Mouse (Mus musculus): ENCODE measurements at regions not wholly inside any gene's neighbourhood (a gene's known extent, or its start where the extent isn't known, plus 50 kb on each side); places are given as distances from the start of the nearest gene placed in this dataset.

DNA sequence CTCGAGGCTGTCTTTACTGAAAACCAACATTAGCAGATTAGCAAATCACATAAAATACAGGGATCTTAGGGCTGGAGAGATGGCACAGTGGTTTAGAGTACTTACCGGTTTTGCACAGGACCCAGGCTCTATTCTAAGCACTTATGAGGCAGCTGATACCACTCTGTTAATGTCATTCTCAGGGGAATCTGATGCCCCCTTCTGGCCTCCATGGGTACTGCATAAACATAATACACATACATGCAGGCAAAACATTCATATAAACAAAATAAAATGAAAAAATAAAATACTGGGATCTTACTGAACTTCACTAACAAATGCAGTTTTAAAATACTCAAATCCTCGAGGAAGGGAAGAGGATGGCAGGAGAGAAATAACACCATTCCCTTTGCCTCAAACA lies 164.3 kb upstream of the Supt20 start:
- Histone ChIP-seq H3K27ac (ENCODE audit: insufficient read depth, low read depth, low read length) (no peak overlapping the region), H3K4me1 (ENCODE audit: control insufficient read depth, insufficient read depth, low read length) (no peaks in the 10 kb centered on the region), H3K4me3 (ENCODE audit: insufficient read depth, low read depth, low read length) (no peak overlapping the region)
- 77% methylated on average over 3 of the region's 3 CpGs for WGBS
- TF ChIP-seq CTCF (IDR thresholded peaks at IDR 0.05; ENCODE audit: insufficient read depth, low read depth, low read length) = no peak
- TF ChIP-seq POLR2A (IDR thresholded peaks at IDR 0.05; ENCODE audit: insufficient read depth, low read depth, low read length) = no peak

- WGBS = 65% methylated on average over 6 of the region's 6 CpGs
- H3K4me3 ChIP-seq (ENCODE audit: insufficient read depth, low read depth, low read length) = no peak overlapping the region
- TF ChIP-seq CTCF (IDR thresholded peaks at IDR 0.05; ENCODE audit: insufficient read depth, low read depth, low read length) (no peak), POLR2A (IDR thresholded peaks at IDR 0.05; ENCODE audit: insufficient read depth, low read depth, low read length) (no peak)
- no peaks in the 10 kb centered on the region for H3K4me1 ChIP-seq (ENCODE audit: control insufficient read depth, insufficient read depth, low read length)
- H3K27ac ChIP-seq (ENCODE audit: insufficient read depth, low read depth, low read length) = no peak overlapping the region
Observed at GRCm38 (mm10) chr3:54530251-54530650, 162.4 kb upstream of the Supt20 start.

DNA sequence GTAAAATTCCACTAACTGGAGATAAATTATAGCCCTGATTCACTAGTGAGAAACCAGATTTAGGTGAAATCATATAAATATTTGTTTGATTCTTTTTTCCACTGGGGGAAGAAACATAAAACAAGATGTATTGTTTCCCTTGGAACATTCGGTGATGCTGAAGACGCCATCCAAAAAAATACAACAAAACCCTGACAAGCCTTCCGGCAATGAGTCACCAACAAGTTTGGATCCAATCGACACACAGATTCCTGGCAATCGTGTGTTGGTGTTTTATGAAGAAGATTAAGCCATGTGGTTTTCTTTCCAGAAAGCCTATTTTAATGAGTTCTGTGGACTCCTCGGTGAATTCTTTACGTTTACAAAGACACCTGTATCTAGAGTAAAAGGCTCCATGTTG lies 157.2 kb upstream of the Supt20 start:
- Histone ChIP-seq H3K27ac (ENCODE audit: insufficient read depth, low read depth, low read length) (no peak overlapping the region), H3K4me3 (ENCODE audit: insufficient read depth, low read depth, low read length) (no peak overlapping the region), H3K4me1 (ENCODE audit: control insufficient read depth, insufficient read depth, low read length) (no peaks in the 10 kb centered on the region)
- TF ChIP-seq CTCF (IDR thresholded peaks at IDR 0.05; ENCODE audit: insufficient read depth, low read depth, low read length) (no peak), POLR2A (IDR thresholded peaks at IDR 0.05; ENCODE audit: insufficient read depth, low read depth, low read length) (no peak)
- WGBS = 45% methylated on average over 7 of the region's 7 CpGs

- H3K4me3 ChIP-seq (ENCODE audit: insufficient read depth, low read depth, low read length) = no peak overlapping the region
- 45% methylated on average over 3 of the region's 3 CpGs for WGBS
- H3K4me1 ChIP-seq (ENCODE audit: control insufficient read depth, insufficient read depth, low read length) = no peaks in the 10 kb centered on the region
- TF ChIP-seq CTCF (IDR thresholded peaks at IDR 0.05; ENCODE audit: insufficient read depth, low read depth, low read length) = no peak
- TF ChIP-seq POLR2A (IDR thresholded peaks at IDR 0.05; ENCODE audit: insufficient read depth, low read depth, low read length) = no peak
- H3K27ac ChIP-seq (ENCODE audit: insufficient read depth, low read depth, low read length) = no peak overlapping the region
Observed at GRCm38 (mm10) chr3:54538055-54538454, 154.6 kb upstream of the Supt20 start.

DNA sequence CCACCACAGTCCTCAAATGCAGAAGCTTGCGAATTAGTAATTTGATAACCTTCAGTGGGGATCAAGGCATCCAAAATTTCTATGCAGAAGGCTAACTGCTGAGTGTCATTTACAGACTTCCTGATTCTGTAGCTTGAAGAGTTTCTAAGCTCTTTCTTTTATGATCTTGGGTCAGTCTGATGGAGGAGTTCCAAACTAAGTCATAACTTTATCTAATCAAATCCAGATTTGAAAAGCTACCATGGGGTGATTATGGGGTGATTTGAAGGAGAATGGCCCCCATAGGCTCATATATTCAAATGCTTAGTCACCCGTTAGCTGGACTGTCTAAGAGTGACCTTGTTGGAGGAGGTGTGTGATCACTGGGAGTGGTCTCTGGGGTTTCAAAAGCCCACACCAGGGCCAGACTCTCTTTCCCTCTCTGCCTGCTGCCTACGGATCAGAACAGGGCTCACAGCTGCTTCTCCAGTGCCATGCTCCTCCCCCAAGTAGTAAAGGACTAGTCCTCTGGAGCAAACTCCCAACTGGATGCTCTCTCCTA lies 152.0 kb upstream of the Supt20 start:
- Histone ChIP-seq H3K4me3 (ENCODE audit: insufficient read depth, low read depth, low read length) (no peak overlapping the region), H3K4me1 (ENCODE audit: control insufficient read depth, insufficient read depth, low read length) (no peaks in the 10 kb centered on the region), H3K27ac (ENCODE audit: insufficient read depth, low read depth, low read length) (no peak overlapping the region)
- TF ChIP-seq POLR2A (IDR thresholded peaks at IDR 0.05; ENCODE audit: insufficient read depth, low read depth, low read length) = no peak
- no peak for TF ChIP-seq CTCF (IDR thresholded peaks at IDR 0.05; ENCODE audit: insufficient read depth, low read depth, low read length)
- WGBS = 86% methylated on average over 3 of the region's 3 CpGs

DNA sequence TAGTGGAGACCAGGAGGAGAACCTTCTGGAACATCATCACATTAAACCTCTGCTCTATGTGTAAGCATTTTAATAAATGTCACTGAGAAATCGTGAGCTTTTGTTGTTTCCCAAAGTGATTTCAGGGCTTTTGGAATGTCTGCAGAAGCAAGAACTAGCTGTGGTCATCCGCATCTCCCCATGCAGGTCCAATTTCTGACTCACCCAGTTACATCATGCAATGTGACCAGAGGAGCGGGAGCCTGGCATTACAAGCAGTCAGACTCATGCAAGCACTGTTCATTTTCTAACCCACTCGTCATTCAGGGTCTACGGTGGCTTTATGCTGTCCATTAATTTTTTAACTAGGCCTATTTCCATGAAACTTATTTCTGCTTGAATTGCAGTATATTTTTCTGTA lies 151.2 kb upstream of the Supt20 start:
- H3K27ac ChIP-seq (ENCODE audit: insufficient read depth, low read depth, low read length) = no peak overlapping the region
- H3K4me1 ChIP-seq (ENCODE audit: control insufficient read depth, insufficient read depth, low read length) = no peaks in the 10 kb centered on the region
- H3K4me3 ChIP-seq (ENCODE audit: insufficient read depth, low read depth, low read length) = no peak overlapping the region
- no peak for TF ChIP-seq CTCF (IDR thresholded peaks at IDR 0.05; ENCODE audit: insufficient read depth, low read depth, low read length)
- TF ChIP-seq POLR2A (IDR thresholded peaks at IDR 0.05; ENCODE audit: insufficient read depth, low read depth, low read length) = no peak
- WGBS = 88% methylated on average over 5 of the region's 5 CpGs

DNA sequence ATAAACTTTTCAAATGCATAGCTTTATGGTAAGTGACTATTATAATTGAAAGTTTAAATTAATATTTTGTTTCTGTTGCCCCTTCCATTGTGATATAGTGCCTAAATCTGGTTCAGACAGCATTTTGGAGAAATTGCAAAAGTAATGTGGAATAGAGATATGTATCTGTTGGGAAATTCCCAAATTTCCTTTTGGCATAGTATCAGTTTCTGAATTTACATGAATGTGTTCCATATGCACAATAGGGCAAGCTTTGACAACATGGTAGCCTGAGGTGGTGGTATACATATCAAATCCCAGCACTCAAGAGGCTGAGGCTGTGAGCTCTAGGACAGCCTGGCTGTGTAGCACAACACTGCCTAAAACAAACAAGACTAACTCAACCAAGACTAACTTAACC lies 147.2 kb upstream of the Supt20 start:
- Histone ChIP-seq H3K4me3 (ENCODE audit: insufficient read depth, low read depth, low read length) (no peak overlapping the region), H3K27ac (ENCODE audit: insufficient read depth, low read depth, low read length) (no peak overlapping the region), H3K4me1 (ENCODE audit: control insufficient read depth, insufficient read depth, low read length) (no peaks in the 10 kb centered on the region)
- TF ChIP-seq CTCF (IDR thresholded peaks at IDR 0.05; ENCODE audit: insufficient read depth, low read depth, low read length) (no peak), POLR2A (IDR thresholded peaks at IDR 0.05; ENCODE audit: insufficient read depth, low read depth, low read length) (no peak)

- no peak overlapping the region for H3K4me3 ChIP-seq (ENCODE audit: insufficient read depth, low read depth, low read length)
- 73% methylated on average over 9 of the region's 9 CpGs for WGBS
- H3K27ac ChIP-seq (ENCODE audit: insufficient read depth, low read depth, low read length) = no peak overlapping the region
- H3K4me1 ChIP-seq (ENCODE audit: control insufficient read depth, insufficient read depth, low read length) = no peaks in the 10 kb centered on the region
- TF ChIP-seq CTCF (IDR thresholded peaks at IDR 0.05; ENCODE audit: insufficient read depth, low read depth, low read length) (no peak), POLR2A (IDR thresholded peaks at IDR 0.05; ENCODE audit: insufficient read depth, low read depth, low read length) (no peak)
Observed at GRCm38 (mm10) chr3:54551908-54552307, 140.7 kb upstream of the Supt20 start.

- Histone ChIP-seq H3K4me3 (ENCODE audit: insufficient read depth, low read depth, low read length) (no peak overlapping the region), H3K27ac (ENCODE audit: insufficient read depth, low read depth, low read length) (no peak overlapping the region), H3K4me1 (ENCODE audit: control insufficient read depth, insufficient read depth, low read length) (no peaks in the 10 kb centered on the region)
- no peak for TF ChIP-seq POLR2A (IDR thresholded peaks at IDR 0.05; ENCODE audit: insufficient read depth, low read depth, low read length)
- no peak for TF ChIP-seq CTCF (IDR thresholded peaks at IDR 0.05; ENCODE audit: insufficient read depth, low read depth, low read length)
- WGBS = 95% methylated on average over 2 of the region's 2 CpGs
Observed at GRCm38 (mm10) chr3:54555954-54556353, 136.7 kb upstream of the Supt20 start.

DNA sequence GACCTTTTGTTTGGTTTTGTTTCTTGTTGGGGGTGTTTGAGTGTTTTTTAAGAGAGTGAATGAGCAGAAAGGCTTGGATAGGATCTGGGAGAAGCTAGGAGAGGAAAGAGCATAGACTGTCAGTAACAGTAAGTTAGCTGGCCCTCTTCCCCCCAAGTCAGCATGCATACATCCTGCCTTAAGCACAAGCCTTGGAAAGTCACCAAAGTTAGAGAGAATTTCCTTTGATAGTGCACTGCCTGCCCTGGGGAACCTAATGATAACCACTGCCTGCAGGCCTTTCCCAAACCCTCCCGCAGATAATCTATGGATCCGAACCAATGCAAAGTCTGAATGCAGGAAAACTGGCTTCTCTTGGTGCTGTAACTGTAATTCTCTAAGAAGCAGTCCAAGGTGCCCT lies 133.6 kb upstream of the Supt20 start:
- TF ChIP-seq CTCF (IDR thresholded peaks at IDR 0.05; ENCODE audit: insufficient read depth, low read depth, low read length) (no peak), POLR2A (IDR thresholded peaks at IDR 0.05; ENCODE audit: insufficient read depth, low read depth, low read length) (no peak)
- H3K4me1 ChIP-seq (ENCODE audit: control insufficient read depth, insufficient read depth, low read length) = no peaks in the 10 kb centered on the region
- no peak overlapping the region for H3K4me3 ChIP-seq (ENCODE audit: insufficient read depth, low read depth, low read length)
- 91% methylated on average over 2 of the region's 2 CpGs for WGBS
- H3K27ac ChIP-seq (ENCODE audit: insufficient read depth, low read depth, low read length) = no peak overlapping the region
